Mouse (Mus musculus) neural tube, embryonic 12.5 days (tissue): ENCODE data around the gene Dennd2d. TPM values are rescaled to one million over a fixed set of nuclear protein-coding genes. Genes with fewer than 3 reads are reported as not detected.

Experiments
- polyA plus RNA-seq: library from polyadenylated mRNA; unstranded; fragments of >200 nt; fragmentation: Nextera tagmentation; extraction: Ambion mirVana; gene quantifications from 2 replicates; pipeline ENCODE4 v1.2.1, GENCODE M21; 2016

Dennd2d gene
- polyA plus RNA-seq, 1 experiment from 2014 or later: 0.24 TPM

Other genes with a start within 250 kb of the Dennd2d start
- gene Chil6, start 76.2 kb upstream of the Dennd2d start, polyA plus RNA-seq: not detected in 2 replicates
- gene Dram2, start 65.4 kb downstream of the Dennd2d start, polyA plus RNA-seq: 57.3 and 58.9 TPM in 2 replicates
- gene Cept1, start 65.4 kb downstream of the Dennd2d start, polyA plus RNA-seq: 37.8 and 38.3 TPM in 2 replicates
- gene Lrif1, start 202.6 kb downstream of the Dennd2d start, polyA plus RNA-seq: 16.6 and 21.7 TPM in 2 replicates